Mouse (Mus musculus) embryonic facial prominence, embryonic 11.5 days (tissue): Measurements from ENCODE around the gene Samm50. TPM values are rescaled to one million over a fixed set of nuclear protein-coding genes. Genes with fewer than 3 reads are reported as not detected.

Experiments used
- ATAC-seq: fragments of 200-750 bp; cut with Nextera tagmentation; replicated peaks from 2 replicates; pipeline ENCODE4 v1.8.0; 2017; ENCODE audit warnings: low read depth; ENCODE audit not compliant: insufficient number of reproducible peaks, low FRiP score, low TSS enrichment
- DNase-seq: peaks from one replicate; pipeline ENCODE4 v3.0.0-alpha.2; 2015; ENCODE audit warnings: low spot score
- H3K27ac ChIP-seq: fragments of 300-500 bp; sonication (generic); replicated peaks from 2 replicates; pipeline ENCODE4 v1.5.1; 2014; ENCODE audit warnings: mild to moderate bottlenecking, low read depth, low read length, control low read depth
- H3K27me3 ChIP-seq: fragments of 300-500 bp; sonication (generic); 2 replicates; pipeline ENCODE4 v1.6.1; 2014; ENCODE audit warnings: mild to moderate bottlenecking, low read length, moderate library complexity, mixed read lengths; ENCODE audit not compliant: control insufficient read depth, insufficient read depth
- H3K36me3 ChIP-seq: fragments of 300-500 bp; sonication (generic); replicated peaks from 2 replicates; pipeline ENCODE4 v1.6.1; 2014; ENCODE audit warnings: low read depth, mild to moderate bottlenecking, low read length, moderate library complexity, mixed read lengths; ENCODE audit not compliant: control insufficient read depth, insufficient read depth
- H3K4me1 ChIP-seq: fragments of 300-500 bp; sonication (generic); 2 replicates; pipeline ENCODE4 v1.6.1; 2014; ENCODE audit warnings: low read length, mixed read lengths; ENCODE audit not compliant: control insufficient read depth, insufficient read depth
- H3K4me2 ChIP-seq: fragments of 300-500 bp; sonication (generic); 2 replicates; pipeline ENCODE4 v1.6.1; 2014; ENCODE audit warnings: low read depth, mild to moderate bottlenecking, control low read depth, low read length, moderate library complexity
- H3K4me3 ChIP-seq: fragments of 300-500 bp; sonication (generic); 2 replicates; pipeline ENCODE4 v1.5.1; 2014; ENCODE audit warnings: low read depth, low read length, control low read depth
- H3K9ac ChIP-seq: fragments of 300-500 bp; sonication (generic); replicated peaks from 2 replicates; pipeline ENCODE4 v1.6.1; 2014; ENCODE audit warnings: mild to moderate bottlenecking, control low read depth, low read length
- H3K9me3 ChIP-seq: fragments of 300-500 bp; sonication (generic); replicated peaks from 2 replicates; pipeline ENCODE4 v1.6.1; 2016; ENCODE audit warnings: mild to moderate bottlenecking, low read length, inconsistent platforms, mixed read lengths; ENCODE audit not compliant: control insufficient read depth
- WGBS: fragments of 180-500 bp; shearing (Covaris S2); extraction: QIAGEN DNeasy Blood & Tissue Kit; methylation state at CpG from one replicate; pipeline ENCODE4 v1.1.7; 2014; 5-methylcytosine and 5-hydroxymethylcytosine counted together
- polyA plus RNA-seq: library from polyadenylated mRNA; unstranded; fragments of >200 nt; fragmentation: Nextera tagmentation; extraction: Ambion mirVana; gene quantifications from 2 replicates; pipeline ENCODE4 v1.2.1, GENCODE M21; 2014

Samm50 gene
- polyA plus RNA-seq, 1 experiment from 2014 or later = 84.3 TPM

GRCm38 (mm10) chr15:84212031-84212755 lies 20.2 kb downstream of the Samm50 start:
- peaks cover 5% of the 10 kb centered on the region; the same call in 1 of the 2 replicates for H3K4me1 ChIP-seq
- H3K9ac ChIP-seq = no peak overlapping the region
- ATAC-seq = peak; percentile 31
- peaks cover 4% of the 10 kb centered on the region for H3K36me3 ChIP-seq
- no peak overlapping the region for H3K4me3 ChIP-seq
- H3K9me3 ChIP-seq = no peaks in the 10 kb centered on the region
- H3K27ac ChIP-seq = no peak overlapping the region
- no peaks in the 10 kb centered on the region for H3K27me3 ChIP-seq
- peak; percentile 92 for DNase-seq
- no peak overlapping the region for H3K4me2 ChIP-seq
- WGBS = 44% methylated on average over 6 of the region's 6 CpGs

GRCm38 (mm10) chr15:84212756-84213105 lies 20.7 kb downstream of the Samm50 start:
- Histone ChIP-seq H3K4me2 (no peak overlapping the region), H3K4me1 (peaks cover 8% of the 10 kb centered on the region), H3K36me3 (peaks cover 3% of the 10 kb centered on the region), H3K9ac (no peak overlapping the region), H3K9me3 (no peaks in the 10 kb centered on the region), H3K27me3 (no peaks in the 10 kb centered on the region), H3K27ac (no peak overlapping the region), H3K4me3 (no peak overlapping the region)
- 71% methylated on average over 2 of the region's 2 CpGs for WGBS
- ATAC-seq = no peak
- DNase-seq = no peak

GRCm38 (mm10) chr15:84213162-84213739 lies 21.2 kb downstream of the Samm50 start:
- DNase-seq = no peak
- H3K36me3 ChIP-seq = no peaks in the 10 kb centered on the region; the same call in 1 of the 2 replicates

GRCm38 (mm10) chr15:84214476-84214875 lies 22.4 kb downstream of the Samm50 start:
- WGBS = 60% methylated on average over 7 of the region's 7 CpGs
- ATAC-seq (no peak), DNase-seq (no peak)
- H3K9me3 ChIP-seq = no peaks in the 10 kb centered on the region
- H3K4me1 ChIP-seq = peaks cover 19% of the 10 kb centered on the region
- H3K4me3 ChIP-seq = no peak overlapping the region
- no peak overlapping the region for H3K4me2 ChIP-seq
- no peak overlapping the region for H3K9ac ChIP-seq
- H3K36me3 ChIP-seq = no peaks in the 10 kb centered on the region
- H3K27ac ChIP-seq = no peak overlapping the region
- no peaks in the 10 kb centered on the region for H3K27me3 ChIP-seq

More at GRCm38 (mm10) chr15:84213162-84213739, 21.2 kb downstream of the Samm50 start:
- Histone ChIP-seq H3K9me3 (no peaks in the 10 kb centered on the region), H3K4me3 (no peak overlapping the region), H3K4me1 (peaks cover 13% of the 10 kb centered on the region), H3K9ac (no peak overlapping the region), H3K27ac (no peak overlapping the region), H3K4me2 (no peak overlapping the region), H3K27me3 (no peaks in the 10 kb centered on the region)
- ATAC-seq = no peak
- 89% methylated on average over 6 of the region's 6 CpGs for WGBS

- ATAC-seq (no peak), DNase-seq (no peak)
- H3K27ac ChIP-seq = no peak overlapping the region
- no peaks in the 10 kb centered on the region for H3K9me3 ChIP-seq
- peaks cover 19% of the 10 kb centered on the region for H3K4me1 ChIP-seq
- no peak overlapping the region for H3K4me2 ChIP-seq
- 80% methylated on average over 2 of the region's 2 CpGs for WGBS
- H3K9ac ChIP-seq = no peak overlapping the region
- no peaks in the 10 kb centered on the region for H3K27me3 ChIP-seq
- no peaks in the 10 kb centered on the region for H3K36me3 ChIP-seq
- H3K4me3 ChIP-seq = no peak overlapping the region
Measured at GRCm38 (mm10) chr15:84215273-84215672, 23.2 kb downstream of the Samm50 start.

GRCm38 (mm10) chr15:84216026-84216425 lies 24.0 kb downstream of the Samm50 start:
- Histone ChIP-seq H3K4me3 (no peak overlapping the region), H3K27ac (no peak overlapping the region)
- no peak for DNase-seq

GRCm38 (mm10) chr15:84216461-84217084 lies 24.5 kb downstream of the Samm50 start:
- DNase-seq = peak; percentile 75
- Histone ChIP-seq H3K4me1 (peaks cover 19% of the 10 kb centered on the region), H3K27me3 (no peaks in the 10 kb centered on the region), H3K27ac (no peak overlapping the region), H3K9me3 (no peaks in the 10 kb centered on the region), H3K4me3 (no peak overlapping the region), H3K9ac (no peak overlapping the region), H3K36me3 (no peaks in the 10 kb centered on the region), H3K4me2 (no peak overlapping the region)
- 14% methylated on average over 7 of the region's 7 CpGs for WGBS
- no peak for ATAC-seq

More at GRCm38 (mm10) chr15:84216026-84216425, 24.0 kb downstream of the Samm50 start:
- peaks cover 19% of the 10 kb centered on the region for H3K4me1 ChIP-seq
- no peak overlapping the region for H3K9ac ChIP-seq
- no peaks in the 10 kb centered on the region for H3K9me3 ChIP-seq
- ATAC-seq = no peak
- no peak overlapping the region for H3K4me2 ChIP-seq
- H3K36me3 ChIP-seq = no peaks in the 10 kb centered on the region
- H3K27me3 ChIP-seq = no peaks in the 10 kb centered on the region
